ENCODE assay signal across 8 mouse cellular contexts in genomic region chr17:26368336-26368992, GRCm38 (mm10). TPM values are rescaled to one million over a fixed set of nuclear protein-coding genes. Genes with fewer than 3 reads are reported as not detected.
DNase-seq lines count a peak whose midpoint lies in the region; ATAC-seq and TF ChIP-seq lines count a peak whose summit lies in the region.

No protein-coding gene starts in this region.

- H3K4me1 ChIP-seq in embryonic facial prominence, embryonic 12.5 days, result no peaks in the 10 kb centered on the region
- peaks cover 21% of the 10 kb centered on the region for H3K4me1 ChIP-seq in embryonic facial prominence, embryonic 10.5 days
- H3K4me1 ChIP-seq in kidney, postnatal 0 days (replicated peaks; ENCODE audit: insufficient read depth, low read length), result 0 out of 2 replicates have a peak, but pooled peaks cover 6% of the 10 kb centered on the region
- peaks cover 18% of the 10 kb centered on the region for H3K4me1 ChIP-seq in forebrain, embryonic 10.5 days

- H3K27me3 ChIP-seq in embryonic facial prominence, embryonic 12.5 days, result no peaks in the 10 kb centered on the region
- no peaks in the 10 kb centered on the region for H3K27me3 ChIP-seq in embryonic facial prominence, embryonic 10.5 days (replicated peaks; ENCODE audit: low read depth, poor library complexity, severe bottlenecking)
- H3K27me3 ChIP-seq in kidney, postnatal 0 days (ENCODE audit: insufficient read depth, low read length), result no peaks in the 10 kb centered on the region
- H3K27me3 ChIP-seq in forebrain, embryonic 10.5 days (ENCODE audit: poor library complexity, severe bottlenecking), result no peaks in the 10 kb centered on the region

- 65% methylated on average over 10 of the region's 10 CpGs for WGBS in embryonic facial prominence, embryonic 12.5 days
- 80% methylated on average over 10 of the region's 10 CpGs for WGBS in embryonic facial prominence, embryonic 10.5 days
- WGBS in kidney, postnatal 0 days, result 52% methylated on average over 10 of the region's 10 CpGs
- WGBS in forebrain, embryonic 10.5 days, result 81% methylated on average over 10 of the region's 10 CpGs

- no peaks in the 10 kb centered on the region for H3K36me3 ChIP-seq in embryonic facial prominence, embryonic 12.5 days
- no peaks in the 10 kb centered on the region for H3K36me3 ChIP-seq in embryonic facial prominence, embryonic 10.5 days (replicated peaks)
- no peaks in the 10 kb centered on the region for H3K36me3 ChIP-seq in kidney, postnatal 0 days (ENCODE audit: insufficient read depth, low read length)
- H3K36me3 ChIP-seq in forebrain, embryonic 10.5 days (replicated peaks), result no peaks in the 10 kb centered on the region

- H3K9me3 ChIP-seq in embryonic facial prominence, embryonic 12.5 days, result no peaks in the 10 kb centered on the region
- no peaks in the 10 kb centered on the region for H3K9me3 ChIP-seq in embryonic facial prominence, embryonic 10.5 days
- no peaks in the 10 kb centered on the region for H3K9me3 ChIP-seq in kidney, postnatal 0 days (replicated peaks; ENCODE audit: low read length)
- H3K9me3 ChIP-seq in forebrain, embryonic 10.5 days, result no peaks in the 10 kb centered on the region

- no peak overlapping the region for H3K9ac ChIP-seq in embryonic facial prominence, embryonic 12.5 days
- H3K9ac ChIP-seq in kidney, postnatal 0 days (ENCODE audit: low read depth, low read length), result no peak overlapping the region

- peak; percentile 31; the same call in 1 of the 2 replicates for ATAC-seq in embryonic facial prominence, embryonic 12.5 days (ENCODE audit: insufficient number of reproducible peaks, insufficient read depth, low FRiP score, low TSS enrichment)
- ATAC-seq in kidney, postnatal 0 days (replicated peaks; ENCODE audit: low FRiP score, low read depth), result no peak; the same call in 1 of the 2 replicates

- DNase-seq in embryonic facial prominence, embryonic 10.5 days (ENCODE audit: low spot score), result no peak
- peak; percentile 98 for DNase-seq in NIH3T3 (ENCODE audit: low read depth)
- peak; percentile 58 for DNase-seq in gastrocnemius, postnatal 25 days
- peak; percentile 78 for DNase-seq in kidney, postnatal 0 days (ENCODE audit: low spot score)
- peak; percentile 32 for DNase-seq in ovary, postnatal 10 days (ENCODE audit: low spot score)
- no peak for DNase-seq in cerebellum, adult 9-11 months
- DNase-seq in forebrain, embryonic 10.5 days (ENCODE audit: extremely low spot score, low spot score), result no peak

- H3K27ac ChIP-seq in embryonic facial prominence, embryonic 12.5 days, result no peak overlapping the region
- no peak overlapping the region for H3K27ac ChIP-seq in embryonic facial prominence, embryonic 10.5 days (replicated peaks)
- H3K27ac ChIP-seq in kidney, postnatal 0 days, result peak overlapping the region; percentile 42; the same call in 1 of the 2 replicates
- H3K27ac ChIP-seq in forebrain, embryonic 10.5 days, result no peak overlapping the region

- no peak; the same call in 1 of the 2 replicates for TF ChIP-seq CTCF in kidney, postnatal 0 days (IDR thresholded peaks at IDR 0.05; ENCODE audit: low read depth)

- H3K4me2 ChIP-seq in embryonic facial prominence, embryonic 12.5 days (replicated peaks), result no peak overlapping the region
- no peak overlapping the region for H3K4me2 ChIP-seq in kidney, postnatal 0 days (ENCODE audit: low read length)

- H3K4me3 ChIP-seq in embryonic facial prominence, embryonic 12.5 days, result no peak overlapping the region
- H3K4me3 ChIP-seq in embryonic facial prominence, embryonic 10.5 days, result no peak overlapping the region
- no peak overlapping the region for H3K4me3 ChIP-seq in kidney, postnatal 0 days (replicated peaks; ENCODE audit: low read depth, low read length)
- H3K4me3 ChIP-seq in forebrain, embryonic 10.5 days, result no peak overlapping the region

RNA-seq across cellular contexts. Expression of gene Neurl1b, which starts 46.2 kb away (rescaled TPM):
- 0.45 and 0.46 TPM in 2 replicates for polyA plus RNA-seq in embryonic facial prominence, embryonic 12.5 days (2016; fragmentation: Nextera tagmentation; extraction: Ambion mirVana)
- 0.16 TPM in 2 replicates for polyA plus RNA-seq in embryonic facial prominence, embryonic 10.5 days (2016; fragmentation: Nextera tagmentation; extraction: Ambion mirVana)
- total RNA-seq in gastrocnemius, postnatal 25 days (2021), result 1 to 10 TPM; 2.6 to 4.1 TPM
- 1.6 and 2.1 TPM in 2 replicates for polyA plus RNA-seq in kidney, postnatal 0 days (2015; fragmentation: Nextera tagmentation; extraction: Ambion mirVana)
- polyA plus RNA-seq in forebrain, embryonic 10.5 days (2016; fragmentation: Nextera tagmentation; extraction: Ambion mirVana), result 0.09 and 0.10 TPM in 2 replicates

Comparison
In these comparisons a context has a peak if more than half of its experiments do, and no peak if none do; other contexts are left out.
1. DNase-seq: peak in NIH3T3 (single experiment), gastrocnemius, postnatal 25 days (single experiment), kidney, postnatal 0 days (single experiment) and ovary, postnatal 10 days (single experiment); none in embryonic facial prominence, embryonic 10.5 days (single experiment), cerebellum, adult 9-11 months (single experiment) and forebrain, embryonic 10.5 days (single experiment).